Mouse (Mus musculus) megakaryocyte, embryonic 14.5 days (primary cell): ENCODE measurements around the gene Akap8.

ENCODE experiments used
- FLI1 ChIP-seq: IDR thresholded peaks from 2 replicates; pipeline ENCODE4 v1.6.1; 2012; ENCODE audit warnings: low read length, inconsistent platforms, mixed read lengths
- GATA1 ChIP-seq: IDR thresholded peaks from 3 replicates; pipeline ENCODE4 v1.6.1; 2012; ENCODE audit warnings: mixed read lengths, low read length, inconsistent platforms, borderline replicate concordance

- TF ChIP-seq GATA1 (no peak), FLI1 (no peak)
Observed at GRCm38 (mm10) chr17:32340110-32340509, 19.1 kb upstream of the Akap8 start.
